Mouse (Mus musculus) spleen, adult 2 months (tissue): ENCODE results near the gene Ust.

Source experiments
- CTCF ChIP-seq: fragments of 200-500 bp; IDR thresholded peaks from 2 replicates; pipeline ENCODE4 v1.5.1; 2011; ENCODE audit warnings: mild to moderate bottlenecking, inconsistent platforms; ENCODE audit not compliant: insufficient read depth, insufficient read length, insufficient replicate concordance; ENCODE audit errors: extremely low read depth
- POLR2A ChIP-seq: fragments of 200-500 bp; IDR thresholded peaks from 2 replicates; pipeline ENCODE4 v1.6.1; 2011; ENCODE audit warnings: low read depth, low read length, inconsistent platforms

- TF ChIP-seq POLR2A (no peak), CTCF (no peak)
These were observed 63.9 kb downstream of the Ust start for GRCm38 (mm10) chr10:8454711-8455110.
